Mouse (Mus musculus): ENCODE measurements around the gene Bco1. TPM values are rescaled to one million over a fixed set of nuclear protein-coding genes. Genes with fewer than 3 reads are reported as not detected.

Bco1 gene
- polyA plus RNA-seq, 1 experiment from 2014 or later: 0.22 TPM

- no peak overlapping the region for H3K27ac ChIP-seq
- 76% methylated on average over 3 of the region's 3 CpGs for WGBS
- no peak overlapping the region for H3K4me3 ChIP-seq
- H3K9ac ChIP-seq: no peak overlapping the region
- no peaks in the 10 kb centered on the region for H3K9me3 ChIP-seq
- H3K4me2 ChIP-seq: no peak overlapping the region
- no peak for ATAC-seq (ENCODE audit: insufficient number of reproducible peaks, insufficient read depth, low FRiP score, low TSS enrichment, low read depth)
- no peaks in the 10 kb centered on the region for H3K27me3 ChIP-seq
- peaks cover 13% of the 10 kb centered on the region for H3K36me3 ChIP-seq
- peaks cover 14% of the 10 kb centered on the region for H3K4me1 ChIP-seq
Measured at GRCm38 (mm10) chr8:117173690-117174089, 78.0 kb downstream of the Bco1 start.

- 97% methylated on average over 5 of the region's 5 CpGs for WGBS
- no peak for ATAC-seq (ENCODE audit: insufficient number of reproducible peaks, insufficient read depth, low FRiP score, low TSS enrichment, low read depth)
Measured at GRCm38 (mm10) chr8:117174536-117174935, 78.9 kb downstream of the Bco1 start.

GRCm38 (mm10) chr8:117176308-117176707, 80.7 kb downstream of the Bco1 start:
- WGBS: 76% methylated on average over 5 of the region's 5 CpGs
- H3K9me3 ChIP-seq: no peaks in the 10 kb centered on the region
- H3K4me1 ChIP-seq: peaks cover 5% of the 10 kb centered on the region
- H3K9ac ChIP-seq: no peak overlapping the region
- H3K27me3 ChIP-seq: no peaks in the 10 kb centered on the region
- H3K27ac ChIP-seq: no peak overlapping the region
- H3K4me3 ChIP-seq: no peak overlapping the region
- ATAC-seq (ENCODE audit: insufficient number of reproducible peaks, insufficient read depth, low FRiP score, low TSS enrichment, low read depth): no peak; the same call in 1 of the 2 replicates
- H3K36me3 ChIP-seq: peaks cover 13% of the 10 kb centered on the region
- H3K4me2 ChIP-seq: no peak overlapping the region

More at GRCm38 (mm10) chr8:117174536-117174935, 78.9 kb downstream of the Bco1 start:
- H3K27me3 ChIP-seq: no peaks in the 10 kb centered on the region
- H3K27ac ChIP-seq: no peak overlapping the region
- no peak overlapping the region for H3K4me3 ChIP-seq
- H3K4me2 ChIP-seq: no peak overlapping the region
- peaks cover 11% of the 10 kb centered on the region for H3K4me1 ChIP-seq
- H3K9ac ChIP-seq: no peak overlapping the region
- no peaks in the 10 kb centered on the region for H3K9me3 ChIP-seq
- H3K36me3 ChIP-seq: peaks cover 13% of the 10 kb centered on the region

GRCm38 (mm10) chr8:117177236-117177635, 81.6 kb downstream of the Bco1 start:
- ATAC-seq (ENCODE audit: insufficient number of reproducible peaks, insufficient read depth, low FRiP score, low TSS enrichment, low read depth): no peak
- no peak overlapping the region for H3K9ac ChIP-seq
- H3K9me3 ChIP-seq: no peaks in the 10 kb centered on the region
- H3K27me3 ChIP-seq: no peaks in the 10 kb centered on the region
- H3K27ac ChIP-seq: no peak overlapping the region
- H3K4me1 ChIP-seq: peaks cover 5% of the 10 kb centered on the region
- WGBS: 87% methylated on average over 7 of the region's 7 CpGs
- peaks cover 13% of the 10 kb centered on the region for H3K36me3 ChIP-seq
- H3K4me2 ChIP-seq: no peak overlapping the region
- H3K4me3 ChIP-seq: no peak overlapping the region

GRCm38 (mm10) chr8:117178039-117178438, 82.4 kb downstream of the Bco1 start:
- Histone ChIP-seq H3K4me3 (no peak overlapping the region), H3K27ac (no peak overlapping the region), H3K9ac (no peak overlapping the region), H3K9me3 (no peaks in the 10 kb centered on the region), H3K36me3 (peaks cover 13% of the 10 kb centered on the region), H3K27me3 (no peaks in the 10 kb centered on the region), H3K4me2 (no peak overlapping the region), H3K4me1 (no peaks in the 10 kb centered on the region)
- 77% methylated on average over 2 of the region's 2 CpGs for WGBS
- no peak for ATAC-seq (ENCODE audit: insufficient number of reproducible peaks, insufficient read depth, low FRiP score, low TSS enrichment, low read depth)

- Histone ChIP-seq H3K9me3 (no peaks in the 10 kb centered on the region), H3K4me2 (no peak overlapping the region), H3K4me1 (no peaks in the 10 kb centered on the region), H3K9ac (no peak overlapping the region), H3K36me3 (peaks cover 16% of the 10 kb centered on the region), H3K4me3 (no peak overlapping the region), H3K27ac (no peak overlapping the region), H3K27me3 (no peaks in the 10 kb centered on the region)
- WGBS: 92% methylated on average over 6 of the region's 6 CpGs
- ATAC-seq (ENCODE audit: insufficient number of reproducible peaks, insufficient read depth, low FRiP score, low TSS enrichment, low read depth): no peak
Measured at GRCm38 (mm10) chr8:117178676-117179075, 83.0 kb downstream of the Bco1 start.

- H3K4me3 ChIP-seq: no peak overlapping the region
- WGBS: 97% methylated on average over 4 of the region's 4 CpGs
Measured at GRCm38 (mm10) chr8:117182746-117183145, 87.1 kb downstream of the Bco1 start.

More at GRCm38 (mm10) chr8:117182746-117183145, 87.1 kb downstream of the Bco1 start:
- Histone ChIP-seq H3K9me3 (no peaks in the 10 kb centered on the region), H3K4me1 (no peaks in the 10 kb centered on the region), H3K4me2 (no peak overlapping the region), H3K27me3 (no peaks in the 10 kb centered on the region), H3K36me3 (peaks cover 36% of the 10 kb centered on the region), H3K9ac (no peak overlapping the region), H3K27ac (no peak overlapping the region)
- no peak for ATAC-seq (ENCODE audit: insufficient number of reproducible peaks, insufficient read depth, low FRiP score, low TSS enrichment, low read depth)

Other genes starting within 250 kb of the Bco1 start
- gene Cmc2, start 174.4 kb upstream of the Bco1 start, polyA plus RNA-seq (2015; fragmentation: Nextera tagmentation; extraction: Ambion mirVana): 78.7 and 80.7 TPM in 2 replicates
- 42.6 and 44.5 TPM in 2 replicates for gene Cenpn, start 174.1 kb upstream of the Bco1 start, polyA plus RNA-seq (2015; fragmentation: Nextera tagmentation; extraction: Ambion mirVana)
- gene Atmin, start 152.5 kb upstream of the Bco1 start, polyA plus RNA-seq (2015; fragmentation: Nextera tagmentation; extraction: Ambion mirVana): 9.0 and 10.0 TPM in 2 replicates
- gene 1700030J22Rik, start 116.9 kb upstream of the Bco1 start, polyA plus RNA-seq (2015; fragmentation: Nextera tagmentation; extraction: Ambion mirVana): 2.4 and 2.7 TPM in 2 replicates
- 116 and 123 TPM in 2 replicates for gene Gcsh, start 102.3 kb upstream of the Bco1 start, polyA plus RNA-seq (2015; fragmentation: Nextera tagmentation; extraction: Ambion mirVana)
- gene Pkd1l2, start 13.4 kb upstream of the Bco1 start, polyA plus RNA-seq (2015; fragmentation: Nextera tagmentation; extraction: Ambion mirVana): 0.06 TPM in 1 of 2 replicates, not detected in the other
- gene Gan, start 62.3 kb downstream of the Bco1 start, polyA plus RNA-seq (2015; fragmentation: Nextera tagmentation; extraction: Ambion mirVana): 2.8 and 3.0 TPM in 2 replicates
- gene Cmip, start 161.2 kb downstream of the Bco1 start, polyA plus RNA-seq (2015; fragmentation: Nextera tagmentation; extraction: Ambion mirVana): 17.7 and 20.1 TPM in 2 replicates